Mouse (Mus musculus) lung, embryonic 14.5 days (tissue): ENCODE results near the gene Thbs1. TPM values are rescaled to one million over a fixed set of nuclear protein-coding genes. Genes with fewer than 3 reads are reported as not detected.

Experiments used
- ATAC-seq: fragments of 200-750 bp; cut with Nextera tagmentation; 2 replicates; pipeline ENCODE4 v1.8.0; 2017; ENCODE audit warnings: mild to moderate bottlenecking, moderate TSS enrichment, moderate library complexity; ENCODE audit not compliant: insufficient read depth
- DNase-seq: peaks from one replicate; pipeline ENCODE4 v3.0.0-alpha.2; 2015
- H3K27ac ChIP-seq: fragments of 300-500 bp; sonication (generic); 2 replicates; pipeline ENCODE4 v1.5.1; 2014; ENCODE audit warnings: low read depth, mild to moderate bottlenecking, moderate library complexity
- H3K27me3 ChIP-seq: fragments of 300-500 bp; sonication (generic); 2 replicates; pipeline ENCODE4 v1.6.1; 2014; ENCODE audit warnings: low read length, control low read depth; ENCODE audit not compliant: insufficient read depth
- H3K36me3 ChIP-seq: fragments of 300-500 bp; sonication (generic); 2 replicates; pipeline ENCODE4 v1.6.1; 2014; ENCODE audit warnings: control low read depth; ENCODE audit not compliant: insufficient read depth
- H3K4me1 ChIP-seq: fragments of 300-500 bp; sonication (generic); 2 replicates; pipeline ENCODE4 v1.6.1; 2014; ENCODE audit warnings: antibody characterized with exemption, control low read depth; ENCODE audit not compliant: insufficient read depth
- H3K4me2 ChIP-seq: fragments of 300-500 bp; sonication (generic); 2 replicates; pipeline ENCODE4 v1.6.1; 2014; ENCODE audit warnings: mild to moderate bottlenecking
- H3K4me3 ChIP-seq: fragments of 300-500 bp; sonication (generic); 2 replicates; pipeline ENCODE4 v1.5.1; 2014; ENCODE audit warnings: low read depth, low read length
- H3K9ac ChIP-seq: fragments of 300-500 bp; sonication (generic); 2 replicates; pipeline ENCODE4 v1.6.1; 2014
- H3K9me3 ChIP-seq: fragments of 300-500 bp; sonication (generic); 2 replicates; pipeline ENCODE4 v1.6.1; 2016; ENCODE audit warnings: low read depth, low read length, control low read depth
- CTCF ChIP-seq: IDR thresholded peaks from 2 replicates; pipeline ENCODE4 v1.5.1; 2016; ENCODE audit warnings: antibody characterized with exemption, low read depth
- WGBS: fragments of 180-500 bp; shearing (Covaris S2); extraction: QIAGEN DNeasy Blood & Tissue Kit; methylation state at CpG from one replicate; pipeline ENCODE4 v1.1.7; 2014; 5-methylcytosine and 5-hydroxymethylcytosine counted together
- polyA plus RNA-seq: library from polyadenylated mRNA; unstranded; fragments of >200 nt; fragmentation: Nextera tagmentation; extraction: Ambion mirVana; gene quantifications from 2 replicates; pipeline ENCODE4 v1.2.1, GENCODE M21; 2014

Thbs1 gene
- polyA plus RNA-seq, 1 experiment from 2014 or later, result 287 TPM

GRCm38 (mm10) chr2:118164137-118164536 lies 52.5 kb downstream of the Thbs1 start:
- 78% methylated on average over 6 of the region's 6 CpGs for WGBS
- H3K27me3 ChIP-seq, result no peaks in the 10 kb centered on the region
- no peak for TF ChIP-seq CTCF
- no peak overlapping the region for H3K9ac ChIP-seq
- no peak overlapping the region for H3K4me3 ChIP-seq
- H3K36me3 ChIP-seq, result no peaks in the 10 kb centered on the region
- ATAC-seq (no peak), DNase-seq (no peak)
- H3K4me1 ChIP-seq, result peaks cover 4% of the 10 kb centered on the region; the same call in 1 of the 2 replicates
- H3K27ac ChIP-seq, result no peak overlapping the region
- H3K9me3 ChIP-seq, result no peaks in the 10 kb centered on the region
- H3K4me2 ChIP-seq, result no peak overlapping the region

DNA sequence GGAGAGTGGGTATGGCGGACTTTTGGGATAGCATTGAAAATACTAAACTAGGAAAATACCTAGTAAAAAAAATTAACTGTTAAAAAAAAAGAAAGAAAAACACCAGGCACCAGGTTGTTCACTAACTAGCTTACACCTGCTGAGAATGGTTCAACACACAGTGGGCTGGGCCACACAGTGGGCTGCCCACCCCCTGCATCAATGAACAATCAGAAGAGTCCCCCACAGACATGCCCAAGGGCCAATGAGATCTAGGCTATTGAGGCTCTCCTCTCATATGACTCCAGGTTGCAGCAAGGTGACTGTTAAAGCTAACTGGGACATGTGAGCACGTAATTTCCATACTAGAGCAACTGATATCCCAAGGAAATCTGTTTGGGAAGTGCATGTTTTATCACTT lies 54.0 kb downstream of the Thbs1 start:
- H3K4me3 ChIP-seq, result no peak overlapping the region
- no peak for TF ChIP-seq CTCF
- ATAC-seq (no peak), DNase-seq (no peak)
- H3K27ac ChIP-seq, result no peak overlapping the region
- no peak overlapping the region for H3K9ac ChIP-seq
- WGBS, result 82% methylated on average over 2 of the region's 2 CpGs
- H3K9me3 ChIP-seq, result no peaks in the 10 kb centered on the region
- H3K4me1 ChIP-seq, result peaks cover under 1% of the 10 kb centered on the region; the same call in 1 of the 2 replicates
- H3K27me3 ChIP-seq, result no peaks in the 10 kb centered on the region
- H3K4me2 ChIP-seq, result no peak overlapping the region
- H3K36me3 ChIP-seq, result no peaks in the 10 kb centered on the region

GRCm38 (mm10) chr2:118167731-118168130 lies 56.1 kb downstream of the Thbs1 start:
- H3K4me3 ChIP-seq, result no peak overlapping the region
- H3K4me1 ChIP-seq, result no peaks in the 10 kb centered on the region
- no peaks in the 10 kb centered on the region for H3K27me3 ChIP-seq
- WGBS, result 66% methylated on average over 4 of the region's 4 CpGs
- no peak for TF ChIP-seq CTCF
- no peak overlapping the region for H3K4me2 ChIP-seq
- ATAC-seq, result no peak
- H3K9me3 ChIP-seq, result no peaks in the 10 kb centered on the region
- no peaks in the 10 kb centered on the region for H3K36me3 ChIP-seq
- no peak for DNase-seq
- no peak overlapping the region for H3K27ac ChIP-seq
- no peak overlapping the region for H3K9ac ChIP-seq

- Histone ChIP-seq H3K36me3 (no peaks in the 10 kb centered on the region), H3K27me3 (no peaks in the 10 kb centered on the region), H3K4me2 (no peak overlapping the region), H3K9ac (no peak overlapping the region), H3K9me3 (no peaks in the 10 kb centered on the region), H3K27ac (no peak overlapping the region), H3K4me3 (no peak overlapping the region), H3K4me1 (no peaks in the 10 kb centered on the region)
- 58% methylated on average over 1 of the region's 1 CpGs for WGBS
- no peak for ATAC-seq
- TF ChIP-seq CTCF, result no peak
- no peak for DNase-seq
Measured at GRCm38 (mm10) chr2:118168225-118168624, 56.5 kb downstream of the Thbs1 start.

DNA sequence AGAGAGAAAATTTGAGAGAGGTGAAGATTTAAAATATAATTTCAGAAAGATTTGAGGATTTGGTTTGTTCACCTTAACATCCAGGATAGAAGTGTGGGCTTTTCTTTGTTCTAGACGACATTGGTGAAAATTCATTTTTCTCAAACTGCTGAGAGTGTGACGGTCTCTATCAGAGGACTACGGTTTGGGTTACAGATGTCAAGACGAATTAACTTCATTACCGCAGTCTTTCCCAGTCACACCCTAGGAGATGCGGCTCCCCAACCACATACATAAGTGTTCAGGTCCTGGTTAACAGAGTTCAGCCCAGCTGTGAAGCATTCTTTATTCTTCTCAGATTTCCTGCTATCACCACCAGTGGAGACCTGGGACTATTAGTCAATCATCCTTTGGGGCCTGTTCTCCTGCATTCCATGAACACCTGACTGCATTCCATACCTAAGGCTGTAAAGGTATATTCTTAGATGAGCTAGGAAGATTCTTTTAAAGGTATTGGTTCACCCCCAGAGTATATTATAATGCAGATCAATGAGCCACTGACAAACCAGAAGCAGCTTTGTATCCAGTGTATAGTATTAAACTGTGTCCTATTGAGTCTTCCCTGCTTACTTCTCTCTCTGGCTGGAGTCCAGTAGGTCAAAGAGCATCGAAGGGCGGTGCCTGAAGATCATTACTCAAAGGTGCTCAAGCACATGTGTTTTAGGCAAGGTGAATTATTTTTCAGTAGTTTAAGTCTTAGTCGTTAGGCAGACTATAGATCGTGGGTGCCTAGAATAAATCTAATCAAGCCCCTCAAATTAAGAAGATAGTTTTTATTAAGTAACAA lies 63.1 kb downstream of the Thbs1 start:
- no peaks in the 10 kb centered on the region for H3K27me3 ChIP-seq
- H3K4me2 ChIP-seq, result no peak overlapping the region
- no peaks in the 10 kb centered on the region for H3K9me3 ChIP-seq
- WGBS, result 65% methylated on average over 10 of the region's 10 CpGs
- no peak overlapping the region for H3K27ac ChIP-seq
- DNase-seq, result peak; percentile 42
- no peak overlapping the region for H3K4me3 ChIP-seq
- TF ChIP-seq CTCF, result no peak
- no peak overlapping the region for H3K9ac ChIP-seq
- no peaks in the 10 kb centered on the region for H3K4me1 ChIP-seq
- ATAC-seq, result peak; percentile 22; the same call in 1 of the 2 replicates
- no peaks in the 10 kb centered on the region for H3K36me3 ChIP-seq

Other genes starting within 250 kb of the Thbs1 start
- gene Fsip1, start 145.1 kb downstream of the Thbs1 start, polyA plus RNA-seq, result 0.72 and 1.1 TPM in 2 replicates